Mouse (Mus musculus): ENCODE data around the gene Rgcc.

The Rgcc gene

DNA sequence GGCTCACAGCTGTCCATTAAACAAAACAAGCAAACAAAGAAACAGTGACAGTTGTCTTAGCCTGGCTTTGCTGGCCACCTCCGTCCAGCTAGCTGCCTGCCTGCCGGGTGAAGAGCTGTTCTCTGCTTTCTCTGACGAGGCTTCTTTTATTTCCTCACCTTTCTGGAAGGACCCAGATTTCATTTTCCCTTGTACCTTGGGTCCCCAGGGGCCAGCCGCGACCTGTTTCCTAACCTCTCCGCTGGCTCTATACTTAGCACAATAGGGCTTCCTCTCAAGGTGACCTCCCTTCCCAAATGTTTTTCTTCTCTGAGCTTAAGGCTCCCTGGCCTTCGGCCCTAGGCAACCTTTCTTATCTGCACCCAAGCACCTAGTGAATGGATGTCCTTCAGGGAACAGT is 23.5 kb downstream of the Rgcc start:
- Histone ChIP-seq H3K27me3 (ENCODE audit: control insufficient read depth, insufficient read depth, low read length, poor library complexity, severe bottlenecking) (no peaks in the 10 kb centered on the region), H3K36me3 (ENCODE audit: control insufficient read depth, insufficient read depth, low read length, poor library complexity, severe bottlenecking) (no peaks in the 10 kb centered on the region)
- no peak for DNase-seq (ENCODE audit: low read depth, low spot score)

DNA sequence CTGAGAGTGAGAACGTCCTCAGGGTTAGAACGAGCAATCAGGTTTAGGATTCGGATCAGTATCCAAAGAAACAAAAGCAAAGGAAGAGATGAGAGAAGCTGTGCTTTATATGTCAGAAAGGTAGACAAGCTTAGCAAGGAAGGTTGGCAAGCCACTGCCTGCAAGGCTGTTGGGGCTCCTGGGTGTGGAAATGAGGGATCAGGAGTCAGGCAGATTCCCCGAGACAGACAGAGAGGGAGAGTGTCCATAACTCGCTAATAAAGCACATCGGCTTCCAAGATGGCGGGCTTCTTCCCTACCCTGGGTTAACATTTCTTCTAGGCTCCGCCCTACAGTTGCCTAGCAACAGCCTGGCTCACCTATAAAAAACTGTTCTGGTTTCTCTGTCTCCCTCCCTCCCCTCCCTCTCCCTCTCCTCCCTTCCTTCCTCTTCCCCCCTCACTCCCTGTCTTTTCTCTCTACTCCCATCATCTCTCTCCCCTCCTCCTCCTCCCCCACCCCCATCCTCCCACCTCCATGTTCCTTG is 25.5 kb downstream of the Rgcc start:
- no peaks in the 10 kb centered on the region for H3K27me3 ChIP-seq (ENCODE audit: control insufficient read depth, insufficient read depth, low read length, poor library complexity, severe bottlenecking)
- no peaks in the 10 kb centered on the region for H3K36me3 ChIP-seq (ENCODE audit: control insufficient read depth, insufficient read depth, low read length, poor library complexity, severe bottlenecking)
- no peak for DNase-seq (ENCODE audit: low read depth, low spot score)

DNA sequence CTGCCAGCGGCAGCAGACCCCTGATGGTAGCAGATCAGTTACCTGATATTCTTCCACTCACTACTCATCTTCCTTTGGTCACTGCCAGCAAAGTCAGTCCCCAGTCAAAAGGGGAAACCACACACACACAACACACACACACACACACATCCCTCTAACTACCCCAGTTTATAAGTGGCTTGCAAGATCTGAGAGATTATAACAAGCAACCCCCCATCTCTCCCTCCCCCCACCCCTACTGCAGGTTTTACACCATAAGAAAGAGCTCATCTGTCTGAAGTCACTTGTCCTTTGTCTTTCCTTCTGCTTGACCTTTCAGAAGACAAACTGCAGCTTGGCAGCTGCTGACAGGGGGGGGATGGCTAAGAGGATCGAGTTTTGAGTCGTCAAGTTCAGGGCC is 26.0 kb downstream of the Rgcc start:
- Histone ChIP-seq H3K27me3 (ENCODE audit: control insufficient read depth, insufficient read depth, low read length, poor library complexity, severe bottlenecking) (no peaks in the 10 kb centered on the region), H3K36me3 (ENCODE audit: control insufficient read depth, insufficient read depth, low read length, poor library complexity, severe bottlenecking) (no peaks in the 10 kb centered on the region)
- DNase-seq (ENCODE audit: low read depth, low spot score) = no peak

DNA sequence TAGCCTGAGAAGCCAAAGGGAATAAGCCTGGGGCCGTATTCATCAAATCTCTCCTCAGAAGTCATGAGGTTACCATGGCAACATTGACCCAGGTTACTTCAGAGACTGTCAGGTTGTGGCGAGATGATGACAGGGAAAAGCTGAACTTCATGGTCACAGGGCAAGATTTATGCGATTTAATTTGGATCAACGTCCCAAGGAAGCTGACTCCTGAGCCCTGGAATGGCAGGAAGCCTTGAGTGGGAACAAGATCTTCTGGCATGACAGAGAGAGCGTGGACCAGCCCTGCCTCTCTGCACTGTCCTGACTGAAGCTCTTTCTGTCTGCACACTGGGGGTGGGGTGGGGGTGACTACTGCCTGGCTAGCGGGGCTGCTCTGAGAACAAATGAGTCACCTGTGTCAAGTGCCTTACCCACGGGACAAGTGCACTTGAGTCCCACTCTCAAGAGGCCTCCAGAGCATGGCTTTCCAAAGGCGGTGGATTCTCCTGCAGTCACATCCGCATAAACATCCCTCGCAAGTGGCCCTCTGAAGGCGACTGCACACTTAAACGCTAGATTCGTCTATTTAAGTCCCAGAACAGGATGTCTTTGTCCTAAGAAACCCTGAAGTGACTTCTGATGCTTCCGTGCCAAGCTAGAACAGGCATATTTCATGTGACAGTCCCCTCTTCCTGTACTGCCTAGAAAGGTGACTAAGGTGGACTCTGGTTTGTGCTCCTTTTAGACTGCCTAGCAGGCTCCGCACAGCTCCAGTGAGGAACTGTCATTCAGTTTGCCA is 27.6 kb downstream of the Rgcc start:
- no peaks in the 10 kb centered on the region for H3K27me3 ChIP-seq (ENCODE audit: control insufficient read depth, insufficient read depth, low read length, poor library complexity, severe bottlenecking)
- no peak for DNase-seq (ENCODE audit: low read depth, low spot score)
- H3K36me3 ChIP-seq (ENCODE audit: control insufficient read depth, insufficient read depth, low read length, poor library complexity, severe bottlenecking) = no peaks in the 10 kb centered on the region

DNA sequence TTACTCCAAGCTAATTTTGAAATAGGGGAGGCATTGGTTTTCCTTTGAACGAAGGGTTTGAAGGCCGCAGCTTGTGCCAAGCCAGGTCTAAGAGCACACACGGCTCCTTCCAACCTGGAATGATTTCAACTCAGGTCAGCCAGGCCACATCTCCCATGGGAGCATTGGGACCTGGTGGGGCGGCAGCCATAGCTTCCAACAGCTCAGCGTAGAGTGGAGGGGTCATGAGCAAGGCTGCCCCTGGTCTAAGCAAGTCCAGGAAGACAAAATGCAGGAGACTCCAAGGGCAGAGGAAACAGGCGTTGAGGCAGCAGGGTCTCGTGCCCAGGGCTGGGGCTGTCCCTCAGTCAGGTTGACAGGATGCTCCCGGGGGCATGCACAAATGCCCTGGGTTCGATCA is 28.5 kb downstream of the Rgcc start:
- no peak for DNase-seq (ENCODE audit: low read depth, low spot score)
- Histone ChIP-seq H3K27me3 (ENCODE audit: control insufficient read depth, insufficient read depth, low read length, poor library complexity, severe bottlenecking) (no peaks in the 10 kb centered on the region), H3K36me3 (ENCODE audit: control insufficient read depth, insufficient read depth, low read length, poor library complexity, severe bottlenecking) (no peaks in the 10 kb centered on the region)

- H3K36me3 ChIP-seq (ENCODE audit: control insufficient read depth, insufficient read depth, low read length, poor library complexity, severe bottlenecking) = no peaks in the 10 kb centered on the region
- H3K27me3 ChIP-seq (ENCODE audit: control insufficient read depth, insufficient read depth, low read length, poor library complexity, severe bottlenecking) = no peaks in the 10 kb centered on the region
- DNase-seq (ENCODE audit: low read depth, low spot score) = no peak
Observed at GRCm38 (mm10) chr14:79272188-79272694, 29.2 kb downstream of the Rgcc start.

GRCm38 (mm10) chr14:79269551-79269950 is 31.9 kb downstream of the Rgcc start:
- peak; percentile 11 for DNase-seq (ENCODE audit: low read depth, low spot score)
- H3K27me3 ChIP-seq (ENCODE audit: control insufficient read depth, insufficient read depth, low read length, poor library complexity, severe bottlenecking) = no peaks in the 10 kb centered on the region

GRCm38 (mm10) chr14:79267878-79268277 is 33.6 kb downstream of the Rgcc start:
- peak; percentile 47 for DNase-seq (ENCODE audit: low read depth, low spot score)
- no peaks in the 10 kb centered on the region for H3K27me3 ChIP-seq (ENCODE audit: control insufficient read depth, insufficient read depth, low read length, poor library complexity, severe bottlenecking)
- no peaks in the 10 kb centered on the region for H3K36me3 ChIP-seq (ENCODE audit: control insufficient read depth, insufficient read depth, low read length, poor library complexity, severe bottlenecking)

More at GRCm38 (mm10) chr14:79269551-79269950, 31.9 kb downstream of the Rgcc start:
- no peaks in the 10 kb centered on the region for H3K36me3 ChIP-seq (ENCODE audit: control insufficient read depth, insufficient read depth, low read length, poor library complexity, severe bottlenecking)

- peak; percentile 40 for DNase-seq (ENCODE audit: low read depth, low spot score)
- Histone ChIP-seq H3K36me3 (ENCODE audit: control insufficient read depth, insufficient read depth, low read length, poor library complexity, severe bottlenecking) (no peaks in the 10 kb centered on the region), H3K27me3 (ENCODE audit: control insufficient read depth, insufficient read depth, low read length, poor library complexity, severe bottlenecking) (no peaks in the 10 kb centered on the region)
Observed at GRCm38 (mm10) chr14:79267382-79267781, 34.1 kb downstream of the Rgcc start.

- Histone ChIP-seq H3K36me3 (ENCODE audit: control insufficient read depth, insufficient read depth, low read length, poor library complexity, severe bottlenecking) (no peaks in the 10 kb centered on the region), H3K27me3 (ENCODE audit: control insufficient read depth, insufficient read depth, low read length, poor library complexity, severe bottlenecking) (no peaks in the 10 kb centered on the region)
- no peak for DNase-seq (ENCODE audit: low read depth, low spot score)
Observed at GRCm38 (mm10) chr14:79266408-79266807, 35.0 kb downstream of the Rgcc start.

- H3K36me3 ChIP-seq (ENCODE audit: control insufficient read depth, insufficient read depth, low read length, poor library complexity, severe bottlenecking) = no peaks in the 10 kb centered on the region
Observed at GRCm38 (mm10) chr14:79265738-79266137, 35.7 kb downstream of the Rgcc start.

DNA sequence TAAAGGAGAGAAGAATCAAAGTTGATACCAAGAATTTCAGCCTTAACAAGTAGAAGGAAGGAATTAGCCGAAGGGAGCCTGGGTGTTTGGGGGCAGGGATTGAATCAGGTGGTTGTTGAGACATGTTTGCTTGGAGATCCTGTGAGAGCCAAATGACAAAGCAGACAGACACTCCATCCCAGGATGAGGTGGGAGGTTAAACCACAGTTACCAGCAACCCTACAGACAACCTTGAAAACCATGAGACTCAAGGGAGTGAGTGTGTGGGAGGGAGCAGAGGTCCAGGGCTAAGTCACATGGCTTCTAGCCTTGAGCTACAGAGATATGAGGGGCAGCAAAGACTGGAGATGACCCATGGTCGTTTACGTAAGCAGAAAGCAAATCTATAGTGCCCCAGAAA is 38.1 kb downstream of the Rgcc start:
- H3K36me3 ChIP-seq (ENCODE audit: control insufficient read depth, insufficient read depth, low read length, poor library complexity, severe bottlenecking) = no peaks in the 10 kb centered on the region
- DNase-seq (ENCODE audit: low read depth, low spot score) = no peak
- no peaks in the 10 kb centered on the region for H3K27me3 ChIP-seq (ENCODE audit: control insufficient read depth, insufficient read depth, low read length, poor library complexity, severe bottlenecking)

More at GRCm38 (mm10) chr14:79265738-79266137, 35.7 kb downstream of the Rgcc start:
- DNase-seq (ENCODE audit: low read depth, low spot score) = no peak
- no peaks in the 10 kb centered on the region for H3K27me3 ChIP-seq (ENCODE audit: control insufficient read depth, insufficient read depth, low read length, poor library complexity, severe bottlenecking)

- DNase-seq (ENCODE audit: low read depth, low spot score) = no peak
- Histone ChIP-seq H3K27me3 (ENCODE audit: control insufficient read depth, insufficient read depth, low read length, poor library complexity, severe bottlenecking) (no peaks in the 10 kb centered on the region), H3K36me3 (ENCODE audit: control insufficient read depth, insufficient read depth, low read length, poor library complexity, severe bottlenecking) (no peaks in the 10 kb centered on the region)
Observed at GRCm38 (mm10) chr14:79262677-79263076, 38.8 kb downstream of the Rgcc start.

- H3K27me3 ChIP-seq (ENCODE audit: control insufficient read depth, insufficient read depth, low read length, poor library complexity, severe bottlenecking) = no peaks in the 10 kb centered on the region
- H3K36me3 ChIP-seq (ENCODE audit: control insufficient read depth, insufficient read depth, low read length, poor library complexity, severe bottlenecking) = no peaks in the 10 kb centered on the region
- no peak for DNase-seq (ENCODE audit: low read depth, low spot score)
Observed at GRCm38 (mm10) chr14:79259062-79259779, 42.2 kb downstream of the Rgcc start.

DNA sequence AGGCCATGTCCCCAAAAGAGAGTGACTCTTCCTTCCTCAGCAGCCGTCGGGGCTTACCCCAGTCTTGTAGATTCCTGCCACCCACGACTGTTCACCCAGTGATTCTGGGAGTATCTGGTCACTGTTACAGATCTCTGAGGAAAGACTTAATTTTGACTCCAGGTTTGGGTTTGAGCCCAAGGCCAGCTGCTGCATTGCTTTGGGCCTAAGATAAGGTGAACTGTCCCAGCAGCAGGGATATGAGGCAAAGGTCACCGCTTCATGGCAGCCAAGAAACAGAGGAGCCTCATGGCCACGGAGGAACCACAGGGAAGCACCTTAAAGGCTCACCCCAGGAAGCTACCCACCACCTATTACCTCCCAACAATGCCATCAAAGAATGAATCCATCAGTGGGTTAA is 44.8 kb downstream of the Rgcc start:
- Histone ChIP-seq H3K27me3 (ENCODE audit: control insufficient read depth, insufficient read depth, low read length, poor library complexity, severe bottlenecking) (no peaks in the 10 kb centered on the region), H3K36me3 (ENCODE audit: control insufficient read depth, insufficient read depth, low read length, poor library complexity, severe bottlenecking) (no peaks in the 10 kb centered on the region)
- DNase-seq (ENCODE audit: low read depth, low spot score) = no peak
